Mouse (Mus musculus): ENCODE data around the gene Zfp709.
"Not testable (repeated sequence)": the region's sequence is repeated elsewhere in the genome, so short reads cannot be mapped to it uniquely, and the experiment has no call there.

Zfp709 gene

DNA sequence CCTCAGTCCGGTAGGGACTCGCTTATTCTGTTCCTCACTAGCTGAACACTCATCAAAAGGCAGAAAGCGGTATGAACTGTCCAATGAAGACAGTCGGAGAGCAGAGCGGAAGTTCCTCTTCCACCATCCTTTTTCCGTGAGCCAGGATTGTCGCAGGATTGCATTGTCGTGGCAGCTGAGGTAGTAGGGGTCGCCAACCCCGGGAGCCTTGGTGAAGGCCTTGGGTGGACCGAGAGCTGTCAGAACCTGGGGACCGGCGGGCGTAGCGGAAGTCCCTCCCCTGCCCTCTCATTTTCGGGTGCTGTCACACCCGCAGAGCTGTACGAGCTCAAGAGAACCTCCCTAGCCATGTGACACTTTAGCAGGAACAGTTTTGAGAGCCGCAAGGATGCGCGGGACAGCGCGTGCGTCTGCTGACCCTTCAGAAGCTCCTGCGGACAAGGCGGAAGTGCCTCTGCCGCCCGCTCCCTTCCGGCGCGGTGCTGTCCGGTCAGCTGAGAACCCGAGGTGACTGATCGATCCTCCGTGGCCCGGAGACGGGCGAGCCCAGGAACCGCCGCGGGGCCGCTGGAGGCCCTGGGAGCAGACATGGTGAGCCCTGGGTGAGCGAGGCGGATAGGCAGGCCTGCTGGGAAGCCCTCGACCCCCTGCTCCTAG lies at the start of gene Zfp709:
Gene Zfp709 (plus strand): TSS at position 402 of the 657 bp plus-strand sequence.
- DNase-seq (ENCODE audit: extremely low spot score, low spot score), result peak; percentile 78

DNA sequence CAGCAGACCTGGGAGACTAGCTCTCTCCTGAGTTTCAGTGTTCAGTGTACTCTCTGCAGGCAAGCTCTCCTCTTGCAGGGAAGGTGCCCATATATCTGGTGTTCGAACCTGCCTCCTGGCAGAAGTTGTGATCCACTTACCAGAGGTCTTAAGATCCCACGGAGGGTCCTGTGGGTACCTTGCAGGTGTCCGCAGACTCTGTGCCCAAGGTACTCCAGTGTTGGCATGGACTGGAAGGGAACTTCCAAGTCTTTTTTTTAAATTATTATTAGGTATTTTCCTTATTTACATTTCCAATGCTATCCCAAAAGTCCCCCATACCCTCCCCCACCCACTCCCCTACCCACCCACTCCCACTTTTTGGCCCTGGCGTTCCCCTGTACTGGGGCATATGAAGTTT lies 43.6 kb upstream of the Zfp709 start:
- not testable (repeated sequence) for DNase-seq (ENCODE audit: extremely low spot score, low spot score)

DNA sequence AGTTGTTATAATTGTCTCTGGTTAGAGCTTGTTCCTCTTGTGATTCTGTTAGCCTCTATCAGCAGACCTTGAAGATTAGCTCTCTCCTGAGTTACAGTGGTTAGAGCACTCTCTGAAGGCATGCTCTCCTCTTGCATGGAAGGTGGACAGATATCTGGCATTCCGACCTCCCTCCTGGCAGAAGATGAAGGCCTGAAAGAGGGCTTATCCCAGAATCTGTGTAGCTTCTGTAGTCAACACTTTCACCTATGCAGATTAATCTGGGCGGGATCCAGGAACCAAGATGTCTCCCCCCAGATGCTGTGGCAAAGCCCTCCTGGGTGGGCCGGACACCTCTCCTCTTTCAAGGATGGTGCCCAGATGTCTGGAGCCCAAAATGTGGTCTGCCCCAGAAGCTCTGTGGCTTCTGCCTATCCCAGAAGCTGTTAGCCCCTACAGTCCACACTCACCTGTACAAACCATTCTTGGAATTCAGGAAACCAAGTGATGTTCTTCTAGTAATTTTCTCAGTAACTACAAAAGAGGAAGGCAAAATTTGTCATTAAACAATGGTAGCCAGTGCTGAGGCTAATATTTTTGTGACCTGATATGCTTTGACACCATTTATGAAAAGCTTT lies 40.5 kb upstream of the Zfp709 start:
- DNase-seq (ENCODE audit: extremely low spot score, low spot score), result not testable (repeated sequence)

DNA sequence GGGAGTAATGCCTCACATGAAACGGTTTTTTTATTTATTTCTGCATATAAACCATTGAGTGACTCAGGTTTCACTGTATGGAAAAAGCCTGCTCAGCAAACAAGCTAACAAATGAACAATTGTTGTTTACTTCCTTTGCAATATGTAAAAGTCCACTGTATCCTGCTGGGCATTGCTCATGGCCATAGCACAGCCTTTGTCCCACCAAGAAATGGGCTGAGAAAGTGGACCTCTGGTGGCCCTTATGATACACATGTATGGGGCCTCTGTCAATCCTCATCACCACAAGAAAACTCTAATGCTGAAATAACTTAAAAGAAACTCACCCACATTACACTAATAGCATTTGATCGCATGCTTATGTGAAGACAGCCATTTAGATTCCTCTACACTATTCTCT lies 39.3 kb upstream of the Zfp709 start:
- not testable (repeated sequence) for DNase-seq (ENCODE audit: extremely low spot score, low spot score)

DNA sequence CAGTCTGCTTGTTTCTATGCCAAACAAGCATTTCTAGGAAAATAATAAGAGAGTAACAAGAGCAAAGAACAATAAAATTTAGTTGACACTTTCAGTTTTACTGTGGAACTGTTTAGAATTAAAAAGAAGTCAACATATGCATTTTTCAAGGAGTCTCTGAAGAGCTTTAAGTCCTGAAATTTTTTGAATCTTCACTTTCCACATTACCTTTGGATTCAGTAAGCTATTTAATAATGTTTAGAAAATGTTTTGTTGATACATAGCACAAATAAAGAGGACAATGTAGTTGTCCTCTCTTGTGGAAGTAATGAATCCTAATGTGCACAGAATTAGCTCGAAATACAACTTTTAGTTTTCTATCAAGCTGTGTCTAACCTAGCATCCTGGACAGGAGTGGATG lies 37.4 kb upstream of the Zfp709 start:
- not testable (repeated sequence) for DNase-seq (ENCODE audit: extremely low spot score, low spot score)

DNA sequence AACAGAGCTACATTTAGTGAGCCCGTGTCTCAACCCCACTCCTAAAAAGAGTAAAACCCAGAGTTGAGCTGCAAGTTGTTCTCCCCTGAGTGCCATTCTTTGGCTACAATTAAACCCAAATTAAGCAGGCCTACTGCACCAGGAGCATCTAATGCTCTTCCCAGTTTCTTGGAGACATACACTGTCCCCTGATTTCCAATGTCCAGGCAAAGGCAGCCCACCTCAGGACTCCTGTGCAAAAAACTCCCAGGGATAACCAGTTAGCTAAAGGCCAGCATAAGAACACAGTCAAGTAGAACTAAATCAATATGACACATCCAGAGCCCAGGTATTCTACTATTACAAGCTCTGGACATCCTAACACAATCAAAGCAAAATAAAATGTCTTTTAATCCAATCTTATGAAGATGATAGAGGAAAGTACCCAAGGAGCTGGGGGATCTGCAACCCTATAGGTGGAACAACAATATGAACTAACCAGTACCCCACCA lies 35.8 kb upstream of the Zfp709 start:
- DNase-seq (ENCODE audit: extremely low spot score, low spot score), result not testable (repeated sequence)

DNA sequence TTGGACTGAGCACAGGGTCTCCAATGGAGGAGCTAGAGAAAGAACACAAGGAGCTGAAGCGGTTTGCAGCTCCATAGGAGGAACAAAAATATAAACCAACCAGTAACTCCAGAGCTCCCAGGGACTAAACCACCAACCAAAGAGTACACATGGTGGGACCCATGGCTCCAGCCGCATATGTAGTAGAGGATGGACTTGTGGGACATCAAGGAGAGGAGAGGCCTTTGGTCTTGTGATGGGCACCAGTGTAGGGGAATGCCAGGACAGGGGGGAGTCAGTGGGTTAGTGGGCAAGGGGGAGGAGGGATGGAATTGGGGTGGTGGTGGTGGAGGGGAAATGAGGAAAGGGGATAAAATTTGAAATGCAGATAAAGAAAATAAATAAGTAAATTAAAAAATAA lies 35.1 kb upstream of the Zfp709 start:
- not testable (repeated sequence) for DNase-seq (ENCODE audit: extremely low spot score, low spot score)

DNA sequence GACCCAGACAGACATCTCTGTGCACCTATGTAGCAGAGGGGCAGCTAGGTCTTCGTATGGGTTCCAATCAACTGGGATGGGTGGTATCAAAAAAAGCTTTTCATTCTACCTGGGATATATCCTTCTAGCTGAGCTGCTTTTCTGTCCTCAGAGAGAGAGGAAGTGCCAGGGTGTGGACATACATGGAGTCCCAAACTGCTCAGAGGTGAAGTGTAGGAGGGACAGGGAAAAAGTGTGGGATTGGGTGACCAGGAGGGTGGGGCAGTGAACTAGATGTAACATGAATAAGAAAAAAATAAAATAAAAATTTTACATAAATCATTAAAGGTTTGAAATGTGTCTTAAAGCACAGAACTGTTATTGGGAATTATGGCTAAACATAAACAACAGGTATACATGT lies 30.8 kb upstream of the Zfp709 start:
- DNase-seq (ENCODE audit: extremely low spot score, low spot score), result not testable (repeated sequence)

DNA sequence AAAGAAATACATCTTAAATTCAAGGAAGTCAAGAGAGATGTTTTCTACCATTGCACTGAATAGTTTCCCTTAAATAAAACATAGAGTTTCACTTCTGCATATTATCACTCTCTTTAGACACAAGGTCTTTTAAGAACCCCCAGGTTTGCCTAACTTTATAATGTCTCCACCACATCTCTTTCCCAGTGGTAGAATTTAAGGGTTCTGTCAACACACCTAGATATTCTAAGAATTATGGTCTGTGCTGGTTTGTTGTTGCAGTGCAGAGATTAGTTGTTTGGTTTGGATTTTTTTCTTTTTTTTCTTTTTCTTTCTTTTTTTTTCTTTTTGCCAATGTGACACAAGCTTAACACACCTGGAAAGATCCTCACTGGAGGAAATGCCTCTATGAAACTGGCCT lies 28.5 kb upstream of the Zfp709 start:
- not testable (repeated sequence) for DNase-seq (ENCODE audit: extremely low spot score, low spot score)

DNA sequence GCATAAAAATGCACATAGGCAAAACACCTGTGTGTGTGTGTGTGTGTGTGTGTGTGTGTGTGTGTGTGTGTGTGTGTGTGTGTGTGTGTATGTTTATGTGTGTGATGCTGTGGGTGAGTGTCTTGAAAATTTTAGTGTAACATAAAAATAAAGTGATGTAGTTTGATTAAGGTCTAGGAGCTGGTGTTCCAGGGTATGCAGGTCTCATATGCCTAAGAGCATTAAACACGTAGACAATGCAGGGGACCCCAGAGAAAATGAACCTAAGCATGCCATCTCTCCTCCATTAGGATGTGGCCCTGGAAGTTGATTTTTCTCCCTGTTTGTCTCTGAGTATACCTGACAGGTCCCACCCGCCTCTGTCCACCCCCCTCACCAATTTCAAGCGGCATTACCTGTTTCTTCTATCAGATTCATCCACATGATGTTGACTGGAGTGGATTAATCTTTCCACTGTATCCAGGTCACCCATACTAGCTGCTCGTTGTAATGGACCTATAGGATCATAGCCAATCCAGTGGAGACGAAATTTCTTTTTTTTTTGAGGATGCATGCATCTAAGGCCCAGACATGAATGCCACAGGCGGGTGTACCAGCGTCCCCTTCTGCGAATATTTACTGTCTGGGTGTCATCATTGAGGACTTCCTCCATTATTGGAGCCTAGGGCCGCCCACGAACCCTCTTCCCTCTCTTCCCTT lies 25.0 kb upstream of the Zfp709 start:
- not testable (repeated sequence) for DNase-seq (ENCODE audit: extremely low spot score, low spot score)

DNA sequence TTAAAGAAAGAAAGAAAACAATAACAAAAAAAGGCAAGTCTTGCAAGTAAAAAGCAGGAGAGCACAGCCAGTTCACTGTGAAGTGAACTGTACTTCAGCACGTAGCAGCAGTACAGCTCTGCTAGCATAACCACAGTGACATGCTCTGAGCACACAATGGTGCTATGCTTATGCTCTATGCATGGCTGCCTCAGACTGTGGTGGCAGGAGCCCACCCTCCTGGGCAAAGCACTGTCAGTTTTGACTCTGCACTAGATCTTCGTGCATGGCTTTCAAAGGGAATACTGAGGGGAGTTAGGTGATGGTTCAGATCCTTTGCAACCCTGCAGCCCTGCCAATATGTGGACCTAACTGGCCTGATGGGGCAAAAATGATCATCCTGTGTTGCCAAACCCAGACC lies 24.5 kb upstream of the Zfp709 start:
- not testable (repeated sequence) for DNase-seq (ENCODE audit: extremely low spot score, low spot score)

DNA sequence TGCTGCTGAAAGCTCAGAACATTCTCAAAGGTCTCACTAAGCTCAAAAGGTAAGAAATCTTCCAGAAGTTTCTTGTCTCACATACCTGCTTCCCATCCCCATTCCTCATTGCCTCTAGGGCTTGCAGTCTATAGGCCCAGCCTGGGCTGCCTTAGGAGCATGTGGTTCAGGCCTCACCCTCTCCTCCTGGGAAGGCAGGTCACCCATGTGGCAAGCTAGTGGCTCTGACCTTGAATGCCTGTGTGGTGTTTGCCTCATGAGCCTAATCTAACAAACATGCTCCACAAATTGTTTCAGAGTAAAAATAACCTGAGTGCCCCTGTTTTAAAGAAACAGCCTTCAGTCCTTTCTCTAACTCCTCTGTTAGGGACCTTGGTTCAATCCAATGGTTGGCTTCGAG lies 20.3 kb upstream of the Zfp709 start:
- not testable (repeated sequence) for DNase-seq (ENCODE audit: extremely low spot score, low spot score)

DNA sequence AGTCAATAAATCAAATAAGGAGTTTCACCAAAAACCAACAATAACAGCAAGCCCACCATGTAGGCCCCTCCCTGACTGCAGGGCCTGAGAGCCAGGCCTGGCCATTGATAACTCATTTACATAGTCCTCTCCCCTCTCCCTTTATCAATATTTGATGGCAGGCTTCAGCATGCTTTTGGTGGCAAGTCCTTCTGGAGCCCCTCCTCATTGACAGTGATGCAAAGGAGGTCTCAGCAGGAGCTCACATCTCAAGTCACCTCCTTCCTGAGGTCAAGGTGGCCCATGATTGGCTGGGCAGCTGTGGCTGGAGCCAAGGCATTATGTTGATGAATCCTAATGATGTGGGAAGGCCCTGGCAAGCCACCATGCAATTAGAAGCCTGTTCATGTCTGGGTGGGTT lies 19.8 kb upstream of the Zfp709 start:
- DNase-seq (ENCODE audit: extremely low spot score, low spot score), result not testable (repeated sequence)

DNA sequence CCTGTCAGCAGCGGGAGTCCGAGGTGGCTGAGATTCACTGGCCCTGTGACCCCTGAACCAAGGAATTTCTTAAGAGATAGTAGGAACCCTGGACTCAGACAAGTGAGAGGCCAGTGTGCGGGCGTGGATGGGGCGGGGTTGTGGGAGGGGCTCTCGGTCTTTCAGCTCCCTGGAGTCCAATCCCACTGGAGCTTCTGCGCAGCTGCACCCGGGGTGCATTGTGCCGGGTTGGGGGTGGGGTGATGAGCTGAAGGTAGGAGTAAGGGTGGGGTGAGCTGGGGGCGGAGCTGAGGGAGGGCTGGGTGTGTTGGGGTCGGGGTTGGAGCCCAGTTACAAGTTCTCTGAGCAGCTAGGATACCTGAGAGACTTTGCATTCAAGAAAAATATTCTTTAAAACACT lies 18.8 kb downstream of the Zfp709 start:
- DNase-seq (ENCODE audit: extremely low spot score, low spot score), result not testable (repeated sequence)

DNA sequence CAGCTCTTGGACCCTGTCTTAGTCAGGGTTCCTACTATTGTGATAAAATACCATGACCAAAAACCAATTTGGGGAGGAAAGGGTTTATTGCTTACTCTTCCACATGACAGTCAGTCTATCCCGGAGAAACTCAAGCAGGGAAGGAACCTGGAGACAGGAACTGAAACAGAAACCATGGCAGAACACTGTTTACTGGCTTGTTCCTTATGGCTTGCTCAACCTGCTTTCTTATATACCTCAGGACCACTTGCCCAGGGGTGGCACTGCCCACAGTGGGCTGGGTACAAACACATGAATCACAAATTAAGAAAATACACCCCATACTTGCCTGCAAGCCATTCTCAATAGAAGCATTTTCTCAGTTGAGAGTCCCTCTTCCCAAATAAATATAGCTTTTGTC lies 21.3 kb downstream of the Zfp709 start:
- DNase-seq (ENCODE audit: extremely low spot score, low spot score), result not testable (repeated sequence)

DNA sequence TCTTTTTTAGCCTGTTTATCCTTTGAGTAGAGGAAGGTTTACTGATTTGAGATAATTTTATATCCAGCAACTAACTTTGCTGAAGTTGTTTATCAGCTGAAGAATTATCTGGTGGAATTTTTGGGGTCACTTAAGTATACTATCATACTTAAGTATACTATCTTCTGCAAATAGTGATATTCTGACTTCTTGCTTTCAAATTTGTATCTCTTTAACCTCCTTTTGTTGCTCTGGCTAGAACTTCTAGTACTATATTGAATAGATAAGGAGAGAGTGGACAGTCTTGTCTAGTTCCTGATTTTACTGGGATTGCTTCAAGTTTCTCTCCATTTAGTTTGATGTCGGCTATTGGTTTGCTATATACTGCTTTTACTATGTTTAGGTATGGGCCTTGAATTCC lies 25.0 kb downstream of the Zfp709 start:
- DNase-seq (ENCODE audit: extremely low spot score, low spot score), result no peak

DNA sequence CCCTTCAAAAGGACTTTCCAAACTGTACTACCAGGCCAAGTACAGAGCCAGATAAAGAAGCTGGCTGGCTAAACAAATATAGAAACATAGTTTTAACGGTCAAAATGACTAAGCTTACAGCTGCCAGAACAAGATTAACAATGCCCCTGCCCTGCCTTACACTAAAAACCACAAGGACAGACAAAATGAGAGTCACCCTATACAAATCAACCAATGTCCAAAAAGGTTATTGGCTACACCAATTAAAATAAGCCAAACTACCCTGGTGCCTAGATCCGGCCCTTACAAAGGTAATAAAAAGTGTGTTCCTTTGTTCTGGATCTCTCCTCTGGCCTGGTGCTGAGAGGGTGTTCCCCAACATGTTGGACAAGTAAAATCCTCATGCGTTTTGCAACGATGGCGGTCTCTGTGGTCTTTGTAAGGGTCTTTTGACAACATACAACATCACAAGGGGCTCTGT lies 26.0 kb downstream of the Zfp709 start:
- DNase-seq (ENCODE audit: extremely low spot score, low spot score), result no peak

DNA sequence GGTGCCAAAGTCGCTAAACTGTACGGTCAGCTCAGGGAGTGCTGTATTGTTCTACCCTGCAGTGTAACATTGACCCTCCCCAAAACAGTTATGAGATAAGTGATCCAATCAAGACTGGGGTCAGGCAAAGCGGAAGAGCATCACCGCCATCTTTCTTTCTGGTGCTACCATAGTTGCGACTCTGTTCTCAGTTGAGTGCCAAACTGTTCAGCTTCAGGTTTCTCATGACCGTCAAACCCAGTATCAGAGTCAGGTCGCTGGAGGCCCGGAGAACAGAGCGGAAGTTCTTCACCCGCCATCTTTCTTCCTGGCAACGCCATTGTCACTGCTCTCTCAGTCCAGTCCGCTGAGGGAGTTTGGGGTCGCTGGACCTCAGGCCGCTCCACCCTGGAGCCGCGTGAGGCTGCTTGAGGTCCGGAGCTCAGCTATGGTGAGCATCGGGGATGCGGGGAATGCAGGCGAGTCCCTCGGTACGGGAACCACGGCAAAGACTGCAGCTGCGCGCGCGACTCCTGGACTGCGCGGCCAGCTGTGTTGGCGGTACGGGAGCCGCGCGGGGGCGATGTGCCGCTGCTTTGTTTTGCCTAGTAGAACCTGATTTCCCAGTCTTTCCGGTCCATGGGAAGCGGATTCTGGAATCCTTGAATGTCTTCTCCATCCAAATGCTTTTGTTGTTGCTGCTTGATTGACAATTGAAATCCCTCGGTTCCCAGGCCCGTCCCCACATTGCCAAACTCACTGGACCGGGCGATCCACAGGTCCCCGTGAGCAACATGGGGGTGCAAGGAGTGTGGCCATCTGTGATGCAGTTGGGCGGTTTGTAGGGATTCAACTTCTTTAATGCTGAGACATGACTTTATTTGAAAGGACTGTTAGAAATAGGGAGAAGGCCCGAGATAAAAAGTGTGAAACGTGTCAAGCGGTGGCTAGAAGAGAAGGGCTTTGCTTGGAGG lies 26.8 kb downstream of the Zfp709 start, which contains the start of the genes Zfp882 and Zfp617:
Gene Zfp882 (plus strand): TSS at position 300 of the 953 bp plus-strand sequence.
Gene Zfp617 (plus strand): TSS at position 327 of the 953 bp plus-strand sequence.
- peak; percentile 91 for DNase-seq (ENCODE audit: extremely low spot score, low spot score)

DNA sequence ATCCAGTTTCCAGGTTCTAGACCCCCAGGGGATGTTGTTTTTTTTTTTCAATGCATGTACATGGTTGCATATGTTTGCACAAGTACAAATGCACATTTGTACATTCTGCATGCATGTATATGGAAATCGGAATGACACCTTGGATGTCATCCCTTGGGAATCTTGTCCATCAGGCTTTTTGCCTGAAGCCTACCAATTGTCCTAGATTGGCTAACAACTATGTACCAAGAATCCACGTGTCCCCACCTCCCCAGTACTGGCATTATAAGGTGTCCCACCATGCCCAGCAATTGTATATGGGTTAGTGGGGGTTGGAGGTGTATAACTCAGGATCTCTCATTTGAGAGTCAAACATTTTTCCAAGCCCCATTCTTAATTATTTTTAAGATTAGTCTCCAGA lies 30.5 kb downstream of the Zfp709 start:
- no peak for DNase-seq (ENCODE audit: extremely low spot score, low spot score)

DNA sequence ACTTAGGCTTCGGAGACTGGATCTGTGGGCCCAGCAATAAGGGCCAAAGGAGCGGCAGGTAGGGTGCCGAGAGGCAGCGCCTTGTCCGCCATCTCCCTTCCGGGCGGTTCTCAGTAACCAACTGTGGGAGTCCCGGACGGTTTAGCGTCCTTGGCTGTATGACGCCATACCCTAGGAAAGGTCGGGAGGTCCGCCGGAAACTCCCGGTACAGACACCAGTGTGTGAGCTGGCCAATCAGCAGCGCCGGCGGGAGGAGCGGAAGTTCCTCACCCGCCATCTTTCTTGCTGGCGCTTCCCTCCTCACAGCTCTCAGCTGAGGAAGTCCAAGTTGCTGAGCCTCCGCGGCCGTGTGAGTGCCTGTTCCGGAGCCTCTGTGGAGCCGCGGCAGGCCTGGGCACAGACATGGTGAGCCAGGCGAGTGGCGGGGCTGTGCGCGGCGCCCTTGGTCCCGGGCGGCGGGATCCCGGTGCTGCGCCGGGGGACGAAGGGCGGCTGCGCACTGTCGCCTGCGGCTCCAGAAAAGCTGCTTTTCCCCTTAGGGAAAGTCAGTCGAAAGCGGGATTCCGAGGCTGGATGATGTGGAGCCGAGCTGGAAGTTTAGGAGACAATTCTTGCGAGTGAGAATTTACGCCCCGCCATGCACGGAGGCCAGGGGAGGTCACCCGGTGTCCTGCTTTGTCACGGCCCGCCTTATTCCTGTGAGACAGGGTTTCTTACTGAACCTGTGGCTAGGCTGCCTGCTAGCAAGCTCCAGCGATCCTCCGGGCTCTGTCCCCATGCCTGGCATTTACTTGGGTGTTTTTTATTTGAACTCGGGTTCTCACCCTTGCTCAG lies 41.0 kb downstream of the Zfp709 start:
- DNase-seq (ENCODE audit: extremely low spot score, low spot score), result peak; percentile 92
